Mouse (Mus musculus) gastrocnemius, adult 2 months (tissue): Measurements from ENCODE around the gene Zfpm1. TPM values are rescaled to one million over a fixed set of nuclear protein-coding genes. Genes with fewer than 3 reads are reported as not detected.
A peak's percentile ranks its signal among the peaks of the same experiment; 100 is the strongest.

Experiments used
- DNase-seq: peaks from one replicate; pipeline ENCODE4 v3.0.0; 2022
- H3K27ac ChIP-seq: fragments of 200-600 bp; 2 replicates; pipeline ENCODE4 v1.8.1; 2022; ENCODE audit warnings: mild to moderate bottlenecking
- H3K4me3 ChIP-seq: fragments of 200-600 bp; 2 replicates; pipeline ENCODE4 v1.8.1; 2022; ENCODE audit warnings: mild to moderate bottlenecking, moderate library complexity
- CTCF ChIP-seq: fragments of 200-600 bp; IDR thresholded peaks from 2 replicates; pipeline ENCODE4 v1.8.1; 2022; ENCODE audit warnings: antibody characterized with exemption, mild to moderate bottlenecking, moderate library complexity
- intact Hi-C: fragments of 180-260 bp; cut with DNase I; formaldehyde crosslinking; loops from one replicate; pipeline ENCODE4 v1.15.1; 2025
- total RNA-seq, 2 experiments: library from RNA; stranded (reverse); gene quantifications; 2 replicates each; pipeline ENCODE4 v1.2.3; 2021

Gene Zfpm1
- total RNA-seq, 2 experiments from 2014 or later: 6.6 to 8.8 TPM

DNA sequence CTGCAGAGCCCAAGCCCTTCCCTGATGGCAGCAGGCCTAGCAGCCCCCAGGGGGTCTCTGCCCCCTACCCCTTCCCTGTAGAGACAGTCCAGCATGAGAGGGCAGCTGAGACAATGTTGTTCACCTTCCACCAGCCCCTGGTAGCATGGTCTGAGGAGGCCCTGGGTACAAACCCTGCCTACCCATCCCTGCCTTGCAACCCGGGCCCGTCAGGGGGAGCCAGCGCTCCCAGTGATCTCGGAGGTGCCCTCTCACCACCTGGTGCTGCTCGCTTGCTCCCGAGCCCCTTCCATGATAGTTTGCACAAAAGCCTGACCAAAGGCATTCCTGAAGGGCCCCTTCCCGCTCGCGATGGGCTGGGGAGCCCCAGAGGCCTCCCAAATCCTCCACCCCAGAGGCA, 21.2 kb upstream of the Zfpm1 start:
- Histone ChIP-seq H3K27ac (no peak overlapping the region), H3K4me3 (no peak overlapping the region)
- TF ChIP-seq CTCF: no peak
- intact Hi-C loops: no loop called here
- no peak for DNase-seq

GRCm38 (mm10) chr8:122262835-122263234, 19.1 kb upstream of the Zfpm1 start:
- intact Hi-C loops: no loop called here
- Histone ChIP-seq H3K4me3 (no peak overlapping the region), H3K27ac (no peak overlapping the region)
- DNase-seq: no peak
- no peak for TF ChIP-seq CTCF

- Histone ChIP-seq H3K4me3 (peak overlapping the region; percentile 21; the same call in 1 of the 2 replicates), H3K27ac (peak overlapping the region; percentile 25; the same call in 1 of the 2 replicates)
- intact Hi-C loops: no loop called here
- no peak for DNase-seq
- no peak for TF ChIP-seq CTCF
Measured at GRCm38 (mm10) chr8:122264243-122264642, 17.7 kb upstream of the Zfpm1 start.

GRCm38 (mm10) chr8:122265522-122265921, 16.4 kb upstream of the Zfpm1 start:
- DNase-seq: no peak
- intact Hi-C loops: loop anchor here (5.0 kb wide), 1 partner anchor 288 kb away; no protein-coding TSS in a partner anchor
- no peak overlapping the region for H3K4me3 ChIP-seq
- peak overlapping the region; percentile 24 for H3K27ac ChIP-seq
- TF ChIP-seq CTCF: no peak

DNA sequence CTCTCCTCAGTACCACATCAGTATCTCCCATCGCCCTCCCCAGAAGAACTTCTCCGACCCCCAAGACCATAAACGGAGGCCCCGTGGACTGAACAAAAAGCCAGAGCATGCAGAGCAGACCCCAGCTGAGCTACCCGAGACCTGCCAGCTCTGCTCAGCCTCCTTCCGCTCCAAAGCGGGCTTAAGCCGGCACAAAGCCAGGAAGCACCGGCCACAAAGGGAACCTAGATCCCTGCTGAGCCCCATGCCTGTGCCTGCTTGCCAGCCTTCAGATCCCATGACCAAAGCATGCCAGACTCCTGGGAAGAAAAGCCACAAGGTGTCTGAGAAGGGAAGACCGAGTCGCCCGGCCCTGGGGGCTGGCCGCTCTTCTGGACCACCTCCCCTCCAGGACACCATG, 15.1 kb upstream of the Zfpm1 start:
- intact Hi-C loops: loop anchor here (5.0 kb wide), 1 partner anchor 290 kb away; no protein-coding TSS in a partner anchor
- Histone ChIP-seq H3K27ac (no peak overlapping the region), H3K4me3 (no peak overlapping the region)
- DNase-seq: no peak
- TF ChIP-seq CTCF: no peak

GRCm38 (mm10) chr8:122268861-122269260, 13.1 kb upstream of the Zfpm1 start:
- intact Hi-C loops: loop anchor here (5.0 kb wide), 1 partner anchor 292 kb away; no protein-coding TSS in a partner anchor
- Histone ChIP-seq H3K4me3 (peak overlapping the region; percentile 67), H3K27ac (no peak overlapping the region)
- DNase-seq: no peak
- no peak for TF ChIP-seq CTCF

DNA sequence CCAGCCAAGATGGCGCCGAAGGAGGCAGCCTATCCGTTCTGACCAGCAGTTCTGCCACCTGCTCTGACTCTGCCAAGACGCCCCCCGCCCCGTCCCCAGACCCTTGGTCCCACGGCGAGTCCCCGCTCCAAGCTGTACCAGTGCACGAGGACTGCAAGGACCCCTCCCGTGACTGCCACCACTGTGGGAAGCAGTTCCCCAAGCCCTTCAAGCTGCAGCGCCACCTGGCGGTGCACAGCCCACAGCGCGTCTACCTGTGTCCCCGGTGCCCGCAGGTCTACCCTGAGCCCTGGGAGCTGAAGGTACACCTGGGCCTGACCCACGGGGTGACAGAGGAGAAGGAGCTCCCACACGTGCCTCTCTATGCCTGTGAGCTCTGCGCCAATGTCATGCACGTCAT, 12.5 kb upstream of the Zfpm1 start:
- H3K4me3 ChIP-seq: peak overlapping the region; percentile 67
- intact Hi-C loops: loop anchor here (5.0 kb wide), 1 partner anchor 292 kb away; no protein-coding TSS in a partner anchor
- peak; percentile 85 for DNase-seq

DNA sequence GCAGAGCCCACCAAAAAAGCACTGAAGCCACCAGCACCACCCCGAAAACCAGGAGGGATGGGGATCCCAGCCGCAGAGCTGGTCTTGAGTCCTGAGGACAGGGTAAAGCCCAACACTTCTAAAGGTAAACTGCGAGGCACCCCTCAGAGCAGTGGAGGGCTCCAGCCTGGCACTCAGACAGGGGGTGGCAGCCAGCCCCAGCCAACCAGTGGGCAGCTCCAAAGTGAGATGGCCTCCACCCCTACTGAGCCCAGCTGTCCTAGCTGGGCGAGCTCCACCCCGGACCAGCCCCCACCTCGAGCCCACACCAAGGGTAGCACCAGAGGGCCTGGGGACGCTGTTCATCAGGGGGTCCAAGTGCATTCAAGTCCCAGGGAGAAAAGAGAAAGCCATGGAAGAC, 11.4 kb upstream of the Zfpm1 start:
- no peak overlapping the region for H3K4me3 ChIP-seq
- H3K27ac ChIP-seq: no peak overlapping the region
- intact Hi-C loops: loop anchor here (5.0 kb wide), 1 partner anchor 172 kb away; the partner anchor contains the start of gene Mvd
- TF ChIP-seq CTCF: no peak
- DNase-seq: no peak

More for the DNA sequence above, 12.5 kb upstream of the Zfpm1 start:
- TF ChIP-seq CTCF: peak; percentile 93
- no peak overlapping the region; the same call in 1 of the 2 replicates for H3K27ac ChIP-seq

GRCm38 (mm10) chr8:122273152-122273551, 8.8 kb upstream of the Zfpm1 start:
- H3K27ac ChIP-seq: no peak overlapping the region
- peak; percentile 89 for DNase-seq
- intact Hi-C loops: loop anchor here (1.0 to 5.0 kb wide), 3 partner anchors 60 to 169 kb away; partner anchors contain the start of gene Mvd
- peak; percentile 95 for TF ChIP-seq CTCF
- no peak overlapping the region for H3K4me3 ChIP-seq

DNA sequence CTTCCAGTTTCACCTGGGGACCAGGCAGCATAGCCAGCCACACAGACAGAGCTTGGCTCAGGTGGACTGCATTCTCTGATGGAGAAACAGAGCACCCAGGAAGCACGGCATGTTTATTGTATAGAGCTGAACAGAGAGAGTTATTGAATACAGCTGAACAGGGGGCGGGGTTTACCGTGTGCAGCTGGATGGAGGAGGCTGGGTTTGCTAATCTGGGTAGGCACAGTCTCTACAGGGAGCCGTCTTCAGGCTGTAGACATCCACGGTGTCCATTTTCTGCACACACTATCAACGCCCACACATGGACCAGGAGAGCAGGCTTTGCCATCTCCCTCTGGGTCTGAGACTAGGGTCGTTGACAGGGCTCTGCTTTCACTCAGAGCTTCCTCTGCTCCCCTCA, 8.1 kb upstream of the Zfpm1 start:
- intact Hi-C loops: loop anchor here (1.0 to 5.0 kb wide), 3 partner anchors 59 to 168 kb away; partner anchors contain the start of gene Mvd
- no peak overlapping the region for H3K27ac ChIP-seq
- no peak for DNase-seq
- TF ChIP-seq CTCF: no peak
- no peak overlapping the region for H3K4me3 ChIP-seq

DNA sequence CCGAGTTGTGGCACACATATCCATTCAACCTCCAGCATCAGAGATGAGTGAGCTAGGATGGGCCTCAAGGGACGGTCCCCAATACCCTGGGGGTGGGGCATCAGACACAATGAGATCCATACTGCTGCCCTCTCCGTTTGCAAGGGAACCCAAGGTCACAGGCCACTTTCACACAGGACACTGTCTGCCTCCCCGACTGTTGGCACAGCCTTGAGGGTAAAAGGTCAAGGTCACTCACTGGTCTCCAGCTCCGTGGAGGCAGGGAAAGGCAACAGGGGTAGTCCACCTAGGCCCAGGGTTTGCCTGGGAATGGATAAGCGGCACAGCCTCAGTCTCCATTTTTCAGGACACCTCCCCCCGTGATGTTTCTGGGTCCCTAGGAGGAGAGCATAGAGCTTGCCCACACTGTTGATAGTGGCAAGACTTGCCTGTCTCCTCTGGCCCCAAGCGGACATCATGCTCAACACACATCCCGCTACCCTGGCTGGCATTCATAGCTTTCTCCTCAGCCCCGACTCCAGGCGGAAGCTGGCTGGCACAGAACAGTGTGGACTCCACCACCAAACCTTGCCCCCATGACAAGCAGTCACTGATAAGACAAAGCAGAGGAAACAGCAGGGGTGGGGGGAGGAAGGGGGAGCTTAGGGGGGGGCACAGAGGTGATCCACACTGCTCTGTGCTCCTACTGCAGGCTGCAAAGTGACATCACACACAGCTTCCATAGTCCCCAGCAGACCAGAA, 7.1 kb upstream of the Zfpm1 start:
- intact Hi-C loops: loop anchor here (5.0 kb wide), 1 partner anchor 167 kb away; the partner anchor contains the start of gene Mvd
- H3K27ac ChIP-seq: no peak overlapping the region
- TF ChIP-seq CTCF: no peak
- DNase-seq: no peak
- no peak overlapping the region for H3K4me3 ChIP-seq

DNA sequence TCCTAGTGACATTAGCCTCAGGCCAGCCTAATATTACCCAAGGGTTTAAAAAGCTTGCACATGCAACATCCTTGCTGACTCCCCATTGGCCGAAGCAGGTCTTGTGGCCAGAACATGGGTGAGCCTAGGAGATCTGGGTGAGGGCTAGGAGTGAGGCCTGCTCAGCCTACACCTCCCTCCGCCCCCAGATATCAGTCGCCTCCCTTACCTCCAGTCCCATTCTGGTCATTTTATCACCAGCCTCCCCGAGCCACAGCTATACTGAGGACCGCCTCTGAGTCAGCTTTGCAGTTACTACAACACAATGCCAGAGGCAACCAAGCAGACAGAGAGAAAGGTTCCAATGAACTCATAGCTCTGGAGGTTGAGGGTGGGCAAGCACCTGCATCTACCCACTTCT, 5.6 kb upstream of the Zfpm1 start:
- Histone ChIP-seq H3K4me3 (no peak overlapping the region), H3K27ac (peak overlapping the region; percentile 38)
- DNase-seq: no peak
- TF ChIP-seq CTCF: no peak
- intact Hi-C loops: no loop called here

GRCm38 (mm10) chr8:122277204-122277995, 4.5 kb upstream of the Zfpm1 start:
- TF ChIP-seq CTCF: peak; percentile 35
- DNase-seq: no peak
- Histone ChIP-seq H3K27ac (peak overlapping the region; percentile 38), H3K4me3 (no peak overlapping the region)
- intact Hi-C loops: no loop called here
